Mouse (Mus musculus) spleen, adult 12 weeks (tissue): ENCODE measurements at regions not wholly inside any gene's neighbourhood (a gene's known extent, or its start where the extent isn't known, plus 50 kb on each side); places are given as distances from the start of the nearest gene placed in this dataset.

Experiments used
- DNase-seq: peaks from one replicate; pipeline ENCODE4 v3.0.0; 2022; ENCODE audit warnings: low spot score

DNA sequence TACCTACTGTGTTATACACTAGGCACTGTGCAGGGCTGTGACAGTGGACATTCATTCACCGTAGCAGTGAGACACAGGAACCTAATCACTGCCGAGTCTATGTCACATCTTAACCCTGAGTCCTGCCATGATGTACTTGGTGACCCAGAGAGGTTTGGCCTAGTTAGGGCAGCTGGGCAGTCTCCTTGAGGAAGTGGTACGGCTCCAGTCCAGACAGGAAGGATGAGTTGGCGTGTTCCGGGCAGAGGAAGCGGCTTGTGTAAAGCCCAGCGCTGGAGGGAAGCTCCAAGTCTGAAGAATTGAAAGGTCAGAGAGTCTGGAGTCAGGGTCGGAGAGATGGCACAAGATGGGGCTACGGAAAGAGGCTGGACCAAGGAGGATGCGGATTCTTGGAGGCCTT is 99.4 kb upstream of the Smim15 start:
- no peak for DNase-seq

- no peak for DNase-seq
Measured at GRCm38 (mm10) chr13:107942979-107943378, 101.3 kb upstream of the Smim15 start.

DNA sequence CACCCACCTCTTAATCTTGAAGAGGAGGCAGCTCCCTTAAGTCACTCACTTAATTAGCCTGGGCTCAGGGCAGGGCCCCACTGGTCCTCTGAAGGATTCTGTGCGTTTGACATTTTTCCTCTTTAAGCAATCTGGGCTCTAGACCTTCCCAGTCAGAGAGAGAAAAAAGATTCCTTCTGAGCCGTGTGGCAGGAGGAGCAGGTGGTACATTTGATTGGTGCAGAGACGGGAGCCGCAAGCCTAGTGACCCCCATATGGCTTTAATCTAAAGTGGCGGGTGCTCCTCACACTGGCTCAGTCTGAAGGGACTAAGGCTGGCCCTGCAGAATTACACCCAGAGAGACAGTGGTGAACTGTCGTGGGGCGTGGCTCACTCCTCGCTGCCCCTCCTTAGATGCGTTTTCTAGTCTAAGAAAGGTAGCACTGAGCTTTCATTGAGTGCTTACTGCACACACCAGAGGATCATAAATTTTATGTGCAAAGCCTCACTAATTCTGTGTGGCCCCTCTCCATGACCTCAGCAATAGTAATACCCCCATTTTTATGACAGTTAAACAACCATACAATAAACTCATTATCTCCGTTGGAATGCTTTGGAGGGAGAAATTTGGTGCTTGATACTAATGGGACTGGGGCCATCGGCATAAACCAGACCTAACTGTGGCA is 101.8 kb upstream of the Smim15 start:
- no peak for DNase-seq

DNA sequence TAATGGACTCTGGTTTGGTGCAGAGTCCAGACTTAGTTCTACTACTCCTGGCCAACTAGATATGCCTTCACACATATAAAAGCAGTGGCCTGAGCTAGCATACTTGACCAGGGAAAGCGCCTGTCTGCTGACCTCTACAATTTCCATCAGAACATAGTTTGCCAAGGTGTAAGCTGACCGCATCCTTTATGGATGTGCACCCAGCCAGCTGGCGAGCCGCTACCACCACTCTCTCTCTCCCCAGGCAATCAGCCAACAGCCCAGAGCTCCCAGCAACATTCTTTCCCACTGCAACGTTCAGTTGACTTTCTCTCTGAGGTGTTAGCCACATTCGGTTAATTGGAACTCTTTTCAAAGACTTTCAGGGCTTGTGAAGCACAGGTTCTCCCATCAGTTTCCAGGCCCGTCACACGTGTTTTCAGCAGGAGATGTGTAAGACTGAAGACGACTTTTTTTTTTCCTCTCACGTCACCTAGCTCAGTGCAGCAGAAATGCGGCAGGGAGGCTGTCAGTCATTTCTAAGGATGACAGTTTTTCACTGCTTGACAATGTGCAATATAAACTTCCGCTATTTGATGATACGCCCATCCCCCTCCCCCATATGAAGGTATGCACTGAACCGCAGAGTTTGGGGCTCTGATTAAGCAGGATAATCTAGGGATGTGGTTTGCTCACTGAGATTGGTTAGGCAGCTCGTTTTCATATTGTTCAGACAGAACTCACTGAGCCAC is 104.2 kb upstream of the Smim15 start:
- DNase-seq, result no peak

DNA sequence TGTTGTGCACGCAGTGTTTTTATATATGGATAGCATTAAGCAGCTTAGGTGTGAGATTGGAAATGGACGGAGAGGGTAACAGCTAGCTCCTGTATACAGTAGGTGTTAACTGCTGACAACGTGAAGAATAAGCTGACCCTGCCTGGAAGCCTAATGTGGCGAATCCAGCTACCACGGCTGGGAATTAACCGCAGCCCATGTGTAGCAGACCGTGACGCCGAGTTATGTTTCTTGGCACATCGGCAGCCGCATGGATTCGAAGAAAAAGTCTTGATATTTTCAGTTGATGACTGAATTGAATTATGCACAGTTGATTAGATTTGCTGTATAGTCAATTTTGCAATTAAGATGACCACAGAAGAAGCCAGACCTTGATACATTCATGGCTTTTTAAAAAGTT is 108.6 kb upstream of the Smim15 start:
- no peak for DNase-seq

DNA sequence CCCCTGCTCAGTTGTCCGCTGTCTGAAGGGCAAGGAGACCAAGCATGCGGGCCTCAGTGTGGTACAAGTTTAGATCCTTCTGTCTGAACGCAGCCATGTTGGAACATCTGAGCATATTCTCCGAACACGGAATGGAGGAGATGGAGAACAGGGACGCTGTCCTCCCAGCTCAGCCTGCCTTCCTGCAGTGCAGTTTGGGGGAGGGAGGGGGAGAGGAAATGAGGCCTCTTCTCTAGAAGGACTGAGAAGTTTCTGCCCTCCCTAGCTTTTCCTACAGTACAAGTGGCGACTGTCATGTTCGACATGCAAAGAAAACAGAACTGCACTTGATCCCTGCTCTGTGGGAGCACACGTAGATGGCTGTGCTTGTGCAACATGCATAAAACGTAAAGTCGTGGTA is 109.6 kb upstream of the Smim15 start:
- DNase-seq, result no peak

DNA sequence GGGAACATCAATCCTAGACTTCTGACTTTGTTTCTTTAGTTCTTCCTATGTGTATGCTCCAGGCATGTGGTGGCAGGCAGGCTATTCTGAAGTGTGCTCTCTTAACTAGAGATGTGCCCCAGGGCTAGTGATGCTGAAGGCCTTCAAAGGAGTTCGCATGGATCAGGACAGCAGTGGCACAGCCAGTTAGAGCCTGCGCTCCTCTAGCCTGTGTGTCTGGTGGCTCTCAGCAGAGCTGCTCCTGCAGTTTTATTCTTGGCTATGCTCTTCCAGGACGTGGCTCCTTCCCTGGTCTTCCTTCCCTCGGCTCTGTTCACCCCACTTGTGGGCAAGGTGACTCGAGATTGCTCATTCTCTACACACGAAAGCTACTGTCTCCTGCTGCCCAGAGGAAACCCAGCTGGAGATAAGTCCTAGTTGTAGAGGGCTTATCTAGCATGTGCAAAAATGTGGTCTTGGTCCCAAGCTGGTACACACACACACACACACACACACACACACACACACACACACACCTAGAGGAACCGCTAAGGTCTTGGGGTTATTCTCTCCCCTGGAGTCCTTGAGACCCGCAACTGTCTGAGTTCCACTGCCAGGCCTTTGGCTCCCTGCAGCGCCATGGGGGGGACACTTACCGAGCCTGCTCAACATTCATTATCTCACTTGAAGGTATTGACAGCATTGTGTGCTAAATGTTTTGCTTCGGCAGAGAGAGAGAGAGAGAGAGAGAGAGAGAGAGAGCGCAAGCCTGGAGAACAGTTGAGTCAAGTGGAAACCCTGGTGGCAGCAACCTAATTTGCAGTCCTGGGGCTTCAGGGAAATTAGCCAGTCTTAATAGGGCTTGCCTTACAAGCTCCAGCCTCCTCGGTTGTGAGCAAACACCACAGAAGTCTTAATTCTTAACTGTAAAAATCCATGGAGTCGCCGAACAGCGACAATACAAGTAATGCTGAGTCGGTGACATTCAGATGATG is 110.4 kb upstream of the Smim15 start:
- DNase-seq, result no peak

DNA sequence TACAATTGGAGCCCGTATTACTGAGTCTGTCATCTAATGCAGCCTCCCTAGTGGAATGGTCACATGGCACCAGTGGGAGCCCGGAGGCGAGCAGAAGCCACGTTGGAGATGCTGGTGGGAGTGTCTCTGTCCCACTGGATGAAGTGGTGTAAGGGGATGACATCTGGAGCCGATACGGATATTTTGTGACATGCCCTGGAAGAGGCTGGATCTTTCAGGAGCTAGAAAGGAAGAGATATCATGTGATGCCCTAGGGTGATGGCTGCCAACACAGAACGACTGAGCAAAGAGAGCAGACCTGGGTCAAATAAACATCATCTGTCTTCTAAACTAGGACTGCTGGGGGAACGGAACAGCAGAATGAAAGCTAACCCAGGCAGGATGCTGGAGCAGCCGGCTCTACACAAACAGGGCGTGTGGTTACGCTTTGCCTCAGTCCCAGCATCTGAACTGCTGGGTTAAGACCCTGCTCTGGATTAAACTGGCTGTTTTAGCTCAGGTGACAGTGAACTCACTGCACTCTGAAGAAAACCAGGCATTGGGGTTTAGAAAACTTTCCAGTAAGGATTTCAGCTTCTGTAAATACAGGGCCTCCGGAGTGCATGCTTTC is 111.7 kb upstream of the Smim15 start:
- DNase-seq, result no peak

DNA sequence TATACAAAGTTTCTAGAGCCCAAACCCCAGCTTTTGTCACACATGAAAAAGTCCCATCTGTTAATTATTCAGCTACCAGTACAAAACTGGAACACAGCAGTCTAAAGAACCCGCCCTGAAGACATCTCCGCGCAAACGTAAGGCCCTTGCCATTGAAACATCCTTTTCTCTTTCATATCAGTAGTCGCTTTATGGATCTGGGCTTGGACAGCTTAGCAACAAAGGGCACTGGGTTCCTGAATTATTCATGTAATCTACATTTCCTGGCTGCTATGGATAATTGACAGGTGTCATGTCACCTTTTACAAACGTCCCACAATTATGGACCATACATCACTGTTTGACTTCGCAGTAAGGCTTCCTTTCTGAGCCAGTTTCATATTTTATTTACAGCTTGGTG is 113.0 kb upstream of the Smim15 start:
- no peak for DNase-seq

GRCm38 (mm10) chr13:107927499-107928215 is 116.6 kb upstream of the Smim15 start:
- peak; percentile 4 for DNase-seq

DNA sequence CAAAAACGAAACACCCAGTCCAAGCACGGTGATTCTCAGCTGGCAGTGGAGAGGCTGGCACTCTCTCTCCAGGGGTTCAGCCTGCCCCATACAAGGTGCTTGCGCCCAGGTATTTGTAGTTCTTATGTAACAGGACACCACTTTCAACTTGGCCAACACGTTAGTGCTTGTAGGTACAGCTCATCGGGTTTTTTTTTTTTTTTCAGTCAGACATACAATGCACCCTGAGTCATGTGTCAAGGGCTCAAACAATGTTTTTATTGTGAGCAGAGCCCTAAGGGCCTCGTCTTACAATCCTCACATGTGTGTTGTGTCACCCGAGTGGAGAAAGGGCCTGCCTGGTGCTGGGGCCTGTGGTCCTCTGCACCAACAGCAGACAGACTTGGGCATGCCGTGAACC is 118.8 kb upstream of the Smim15 start:
- DNase-seq, result no peak

DNA sequence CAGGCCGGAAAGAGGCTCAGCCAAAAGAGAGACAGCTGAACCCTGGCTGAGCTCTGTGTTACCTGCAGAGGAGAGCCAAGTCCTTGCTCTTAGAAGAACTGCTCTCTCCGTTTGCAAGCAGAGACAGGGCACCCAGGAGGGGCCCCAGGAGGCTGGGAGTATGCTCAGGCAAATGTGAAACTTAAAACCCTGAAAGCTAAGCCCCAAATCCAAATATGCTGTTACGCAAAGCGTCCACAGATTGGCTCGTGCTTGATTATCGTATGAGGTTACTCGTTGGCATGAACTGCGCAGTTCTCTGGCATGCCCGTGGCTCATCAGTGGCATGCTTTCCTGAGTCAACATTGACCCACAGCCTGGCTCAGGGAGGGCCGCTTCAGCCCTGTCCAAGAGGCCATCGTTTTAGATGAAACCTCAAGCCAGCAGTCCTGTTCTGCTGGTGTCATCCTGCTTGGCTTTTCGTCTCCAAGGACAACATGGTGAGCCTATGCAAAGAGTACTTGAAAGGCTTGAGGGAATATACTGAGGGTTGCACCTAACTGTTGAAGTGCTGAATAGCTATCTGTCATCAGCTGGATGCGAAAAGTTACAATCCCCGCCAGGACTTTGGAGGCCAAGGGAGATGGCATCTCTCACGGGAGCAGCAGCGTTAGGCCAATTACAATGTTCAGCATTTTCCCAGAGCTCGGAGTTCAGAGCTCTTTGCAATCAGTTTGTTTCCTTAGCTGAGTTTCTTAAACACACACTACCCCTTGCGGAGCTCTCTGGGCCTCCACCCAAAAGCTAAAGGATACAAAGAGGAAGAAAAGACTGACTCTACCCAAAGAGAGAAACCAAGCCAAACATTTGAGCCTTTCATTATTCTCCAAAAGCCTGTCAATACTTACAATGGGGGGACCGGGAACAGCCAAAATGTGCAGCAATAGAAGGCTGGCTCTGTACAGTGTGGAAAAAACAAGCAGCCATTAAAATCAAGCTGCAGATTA is 120.8 kb upstream of the Smim15 start:
- no peak for DNase-seq

DNA sequence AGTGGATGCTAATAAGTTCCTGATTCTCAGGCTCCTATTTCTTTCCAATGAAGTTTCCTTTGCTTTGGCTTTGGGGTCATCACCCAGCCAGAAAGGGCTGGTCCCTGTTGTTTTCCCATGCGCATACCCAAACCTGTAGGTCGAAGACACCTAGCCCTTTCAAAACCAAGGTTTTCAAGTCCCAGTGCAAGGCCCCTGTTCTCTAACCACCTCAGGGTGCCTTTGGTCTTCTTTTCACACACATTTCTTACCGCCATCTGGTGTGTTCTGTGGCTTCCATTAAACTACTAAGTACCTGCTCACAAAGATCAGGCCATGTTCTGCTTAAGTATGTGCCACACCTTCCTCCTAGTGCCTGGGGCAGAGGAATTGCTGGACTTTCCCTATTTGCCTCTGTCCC is 124.8 kb upstream of the Smim15 start:
- DNase-seq, result no peak

- DNase-seq, result no peak
Measured at GRCm38 (mm10) chr13:107918478-107918877, 125.8 kb upstream of the Smim15 start.

DNA sequence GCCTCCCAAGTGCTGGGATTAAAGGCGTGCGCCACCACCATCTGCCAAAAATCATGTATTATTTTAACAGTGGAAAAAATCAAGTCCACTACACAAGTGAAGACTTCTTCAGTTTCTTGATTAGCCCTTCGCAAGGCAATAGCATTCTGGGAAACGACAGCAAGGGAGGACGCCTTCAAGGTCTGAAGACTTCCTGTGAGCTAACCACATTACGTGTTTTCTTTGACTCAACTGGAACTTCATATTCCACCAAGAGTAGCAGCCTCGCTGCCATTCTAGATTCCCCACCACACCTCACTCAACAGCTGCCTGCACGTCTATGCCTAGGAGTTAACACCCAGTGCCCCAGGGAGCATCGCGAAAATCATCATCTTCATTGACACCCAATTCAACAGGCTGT is 126.2 kb upstream of the Smim15 start:
- DNase-seq, result no peak

GRCm38 (mm10) chr13:107917564-107917963 is 126.7 kb upstream of the Smim15 start:
- no peak for DNase-seq

GRCm38 (mm10) chr13:107910125-107910524 is 134.1 kb upstream of the Smim15 start:
- DNase-seq, result no peak

GRCm38 (mm10) chr13:107909343-107910067 is 134.7 kb upstream of the Smim15 start:
- DNase-seq, result no peak

DNA sequence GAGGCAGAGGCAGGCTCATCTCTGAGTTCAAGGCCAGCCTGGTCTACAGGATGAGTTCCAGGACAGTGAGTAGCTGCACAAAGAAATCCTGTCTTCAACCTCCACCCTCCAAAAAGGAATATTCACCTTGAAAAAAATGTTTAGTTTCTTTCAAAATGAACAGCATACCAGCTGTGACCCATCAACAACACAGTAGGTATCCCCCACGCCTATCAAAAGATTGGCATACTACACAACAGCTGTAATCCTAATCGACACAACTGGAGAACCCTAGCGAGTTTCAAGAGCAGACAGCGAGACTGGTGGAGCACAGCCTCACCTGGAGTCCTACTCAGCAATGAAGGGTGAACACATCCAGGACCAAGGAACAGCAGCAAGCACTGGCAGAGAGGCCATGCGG is 136.3 kb upstream of the Smim15 start:
- DNase-seq, result no peak

DNA sequence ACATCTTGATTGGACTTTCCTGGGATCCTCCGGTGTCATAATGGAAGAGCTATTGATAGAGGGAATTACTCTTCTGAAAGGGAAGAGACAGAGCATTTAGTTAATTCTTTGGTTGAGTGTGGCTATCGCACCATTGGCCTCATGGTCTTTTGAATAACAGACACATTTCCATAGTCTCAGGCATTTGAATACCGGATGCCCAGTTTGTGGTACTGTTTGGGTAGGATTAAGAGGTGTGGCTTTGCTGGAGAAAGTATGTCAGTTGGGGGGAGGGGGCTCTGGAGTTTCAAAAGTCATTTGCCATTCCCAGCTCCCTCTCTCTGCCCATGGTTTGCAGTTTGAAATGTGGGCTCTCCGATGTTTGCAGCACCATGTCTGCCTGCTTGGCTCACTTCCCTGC is 139.4 kb upstream of the Smim15 start:
- DNase-seq, result no peak
